Mouse (Mus musculus): ENCODE measurements at regions not wholly inside any gene's neighbourhood (a gene's known extent, or its start where the extent isn't known, plus 50 kb on each side); places are given as distances from the start of the nearest gene placed in this dataset.

DNA sequence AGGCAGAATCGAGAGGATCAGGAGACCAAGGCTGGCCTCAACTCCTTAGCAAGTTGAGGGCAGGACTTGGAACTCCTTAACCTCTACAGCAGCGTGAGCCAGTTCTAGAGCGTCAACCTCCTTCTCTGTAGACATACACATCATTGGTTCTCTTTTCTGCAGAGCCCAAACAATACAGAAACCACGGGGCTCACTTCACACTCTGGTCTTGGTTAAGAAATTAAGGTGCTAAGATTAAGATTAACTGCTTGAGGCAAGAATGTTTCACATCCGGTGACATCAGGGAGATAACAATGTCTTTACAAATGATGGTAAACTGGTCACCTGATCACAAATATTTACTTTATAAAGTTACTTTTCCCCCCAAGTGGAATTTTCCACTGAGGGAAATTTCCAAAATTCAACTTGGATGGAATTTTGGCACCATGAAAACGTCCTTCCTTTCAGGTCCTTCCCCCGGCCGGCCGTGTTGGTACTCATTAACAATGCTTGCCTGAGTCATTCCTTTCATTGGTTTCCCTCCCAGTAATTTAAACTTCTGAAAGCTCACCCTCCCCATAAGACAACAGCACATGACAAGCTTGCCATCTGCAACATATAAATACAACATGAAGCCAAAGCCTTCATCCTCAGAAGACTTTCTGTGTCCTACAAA, 77.3 kb upstream of the Kdm7a start:
- Histone ChIP-seq H3K27ac (ENCODE audit: low read depth) (no peak overlapping the region), H3K9me3 (ENCODE audit: low read length) (no peaks in the 10 kb centered on the region), H3K27me3 (ENCODE audit: insufficient read depth, low read length) (no peaks in the 10 kb centered on the region), H3K4me3 (ENCODE audit: low read depth, low read length) (no peak overlapping the region), H3K9ac (replicated peaks) (no peak overlapping the region), H3K4me2 (ENCODE audit: low read depth, low read length) (no peak overlapping the region), H3K36me3 (replicated peaks; ENCODE audit: insufficient read depth, low read length) (no peaks in the 10 kb centered on the region), H3K4me1 (ENCODE audit: insufficient read depth) (peaks cover 24% of the 10 kb centered on the region)
- WGBS (ENCODE audit: insufficient replicate concordance), result 71% methylated on average over 9 of the region's 9 CpGs
- TF ChIP-seq EP300 (IDR thresholded peaks at IDR 0.05; ENCODE audit: low read depth) (no peak), CTCF (IDR thresholded peaks at IDR 0.05; ENCODE audit: low read depth) (no peak)
- no peak for ATAC-seq
- DNase-seq, result no peak

DNA sequence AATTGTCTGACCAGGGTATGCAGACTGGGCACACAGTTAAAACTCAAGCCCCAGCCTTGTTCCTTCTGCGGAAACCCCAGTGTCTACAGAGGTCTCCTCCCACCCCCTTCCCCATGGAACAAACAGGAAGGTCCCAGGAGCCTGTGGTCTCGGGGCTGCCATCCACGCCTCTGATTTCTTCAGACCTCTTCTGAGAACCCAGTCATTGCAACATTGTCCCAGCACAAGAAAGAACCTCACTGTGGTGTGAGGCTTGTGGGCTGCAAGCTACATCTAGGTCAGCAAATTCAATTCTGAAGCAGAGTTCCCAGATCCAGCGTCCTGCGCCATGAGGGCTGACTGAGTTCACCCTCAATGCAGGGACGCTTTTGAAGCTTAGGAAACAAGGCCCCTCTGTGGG, 71.7 kb upstream of the Kdm7a start:
- H3K27me3 ChIP-seq (ENCODE audit: insufficient read depth, low read length), result no peaks in the 10 kb centered on the region
- ATAC-seq (peak; percentile 62; the same call in 1 of the 2 replicates), DNase-seq (peak; percentile 36)
- peak overlapping the region; percentile 60 for H3K27ac ChIP-seq (ENCODE audit: low read depth)
- no peaks in the 10 kb centered on the region for H3K4me1 ChIP-seq (ENCODE audit: insufficient read depth)
- H3K4me3 ChIP-seq (ENCODE audit: low read depth, low read length), result no peak overlapping the region
- H3K9ac ChIP-seq (replicated peaks), result no peak overlapping the region; the same call in 1 of the 2 replicates
- 0 out of 2 replicates have a peak overlapping the region, but pooled peaks have one; percentile 9 for H3K4me2 ChIP-seq (ENCODE audit: low read depth, low read length)
- no peaks in the 10 kb centered on the region for H3K9me3 ChIP-seq (ENCODE audit: low read length)
- TF ChIP-seq EP300 (IDR thresholded peaks at IDR 0.05; ENCODE audit: low read depth) (peak; percentile 66; the same call in 1 of the 2 replicates), CTCF (IDR thresholded peaks at IDR 0.05; ENCODE audit: low read depth) (no peak)
- 57% methylated on average over 6 of the region's 6 CpGs for WGBS (ENCODE audit: insufficient replicate concordance)
- H3K36me3 ChIP-seq (replicated peaks; ENCODE audit: insufficient read depth, low read length), result no peaks in the 10 kb centered on the region

DNA sequence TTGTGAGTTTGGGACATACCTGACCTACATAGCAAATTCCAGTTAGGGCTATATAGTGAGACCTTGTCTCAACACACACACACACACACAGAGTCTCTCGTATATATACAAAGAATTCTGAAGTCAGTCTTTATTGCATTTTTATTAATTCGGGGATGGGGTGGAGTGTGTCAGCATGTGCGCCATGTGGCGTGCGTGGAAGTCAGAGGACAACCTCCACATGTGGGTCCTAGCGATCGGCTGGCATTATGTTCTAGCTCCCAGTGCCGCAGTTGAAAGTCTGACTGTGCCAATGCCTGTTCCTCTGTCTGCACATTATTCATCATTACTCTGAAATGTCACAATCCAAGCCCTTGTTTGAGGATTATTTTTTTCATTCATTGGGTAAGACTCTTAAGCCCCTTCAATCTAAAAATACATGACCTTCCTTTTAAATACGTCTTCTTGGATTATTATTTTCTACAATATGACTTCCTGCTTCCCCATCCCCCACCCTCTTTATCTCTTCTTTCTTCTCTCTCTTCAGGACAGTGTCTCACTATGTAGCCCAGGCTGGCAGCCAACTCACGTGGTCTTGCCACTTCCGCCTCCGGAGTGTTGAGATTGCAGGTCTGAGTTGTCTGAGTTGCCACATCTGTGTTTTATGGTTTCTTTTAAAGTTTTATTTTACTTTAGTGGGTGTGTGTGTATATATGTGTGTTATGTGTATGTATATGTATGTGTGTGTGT, 68.3 kb upstream of the Kdm7a start:
- Histone ChIP-seq H3K27ac (ENCODE audit: low read depth) (no peak overlapping the region), H3K9ac (replicated peaks) (no peak overlapping the region), H3K36me3 (replicated peaks; ENCODE audit: insufficient read depth, low read length) (no peaks in the 10 kb centered on the region), H3K4me2 (ENCODE audit: low read depth, low read length) (no peak overlapping the region), H3K27me3 (ENCODE audit: insufficient read depth, low read length) (no peaks in the 10 kb centered on the region), H3K9me3 (ENCODE audit: low read length) (no peaks in the 10 kb centered on the region), H3K4me3 (ENCODE audit: low read depth, low read length) (no peak overlapping the region), H3K4me1 (ENCODE audit: insufficient read depth) (no peaks in the 10 kb centered on the region)
- WGBS (ENCODE audit: insufficient replicate concordance), result 74% methylated on average over 12 of the region's 12 CpGs
- TF ChIP-seq CTCF (IDR thresholded peaks at IDR 0.05; ENCODE audit: low read depth), result no peak
- TF ChIP-seq EP300 (IDR thresholded peaks at IDR 0.05; ENCODE audit: low read depth), result no peak
- DNase-seq (no peak), ATAC-seq (no peak)

DNA sequence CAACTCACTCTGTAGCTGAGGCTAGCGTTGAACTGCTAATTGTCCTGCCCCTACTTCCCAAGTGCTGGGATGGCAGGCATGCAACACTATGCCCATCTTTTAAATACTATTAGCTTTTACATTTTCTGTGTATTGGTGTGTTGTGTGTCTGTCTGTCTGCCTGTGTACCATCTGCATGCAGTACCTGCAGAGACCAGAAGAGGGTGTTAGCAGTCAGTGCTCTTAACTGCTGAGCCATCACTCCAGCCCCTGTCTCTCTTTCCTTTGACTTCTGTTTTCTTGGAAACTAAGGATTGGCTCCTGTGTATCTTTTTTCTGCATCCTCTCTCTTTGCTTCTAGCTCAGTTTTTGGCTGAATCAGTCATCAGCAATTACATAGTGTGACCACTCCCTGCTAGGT, 66.8 kb upstream of the Kdm7a start:
- Histone ChIP-seq H3K9ac (replicated peaks) (no peak overlapping the region), H3K36me3 (replicated peaks; ENCODE audit: insufficient read depth, low read length) (no peaks in the 10 kb centered on the region), H3K4me2 (ENCODE audit: low read depth, low read length) (no peak overlapping the region), H3K27me3 (ENCODE audit: insufficient read depth, low read length) (no peaks in the 10 kb centered on the region), H3K4me1 (ENCODE audit: insufficient read depth) (no peaks in the 10 kb centered on the region), H3K9me3 (ENCODE audit: low read length) (no peaks in the 10 kb centered on the region), H3K4me3 (ENCODE audit: low read depth, low read length) (no peak overlapping the region), H3K27ac (ENCODE audit: low read depth) (no peak overlapping the region)
- ATAC-seq, result no peak
- no peak for DNase-seq
- WGBS (ENCODE audit: insufficient replicate concordance), result 86% methylated on average over 1 of the region's 1 CpGs
- TF ChIP-seq CTCF (IDR thresholded peaks at IDR 0.05; ENCODE audit: low read depth) (peak; percentile 51), EP300 (IDR thresholded peaks at IDR 0.05; ENCODE audit: low read depth) (no peak)

DNA sequence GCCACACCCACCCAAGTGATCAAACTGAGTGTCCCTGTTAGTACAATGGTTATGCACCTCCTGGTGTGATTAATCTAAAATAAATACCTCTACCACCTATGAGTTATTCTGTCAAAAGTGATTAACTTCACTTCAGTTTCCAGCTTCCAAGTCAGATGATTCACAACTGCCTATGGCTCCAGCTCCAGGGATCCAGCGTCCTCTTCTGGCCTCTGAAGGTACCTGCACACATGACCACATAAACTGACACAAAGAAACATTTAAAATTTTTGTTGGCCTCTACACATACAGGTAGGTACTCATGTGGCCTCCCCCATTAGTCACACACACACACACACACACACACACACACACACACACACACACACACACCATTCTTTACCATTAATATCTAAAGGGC, 63.9 kb upstream of the Kdm7a start:
- no peak overlapping the region for H3K9ac ChIP-seq (replicated peaks)
- no peaks in the 10 kb centered on the region for H3K36me3 ChIP-seq (replicated peaks; ENCODE audit: insufficient read depth, low read length)
- DNase-seq (no peak), ATAC-seq (no peak)
- TF ChIP-seq CTCF (IDR thresholded peaks at IDR 0.05; ENCODE audit: low read depth), result peak; percentile 20; the same call in 1 of the 2 replicates
- TF ChIP-seq EP300 (IDR thresholded peaks at IDR 0.05; ENCODE audit: low read depth), result no peak
- H3K27ac ChIP-seq (ENCODE audit: low read depth), result no peak overlapping the region
- WGBS (ENCODE audit: insufficient replicate concordance), result 89% methylated on average over 1 of the region's 1 CpGs
- H3K27me3 ChIP-seq (ENCODE audit: insufficient read depth, low read length), result no peaks in the 10 kb centered on the region
- no peaks in the 10 kb centered on the region for H3K4me1 ChIP-seq (ENCODE audit: insufficient read depth)
- H3K4me2 ChIP-seq (ENCODE audit: low read depth, low read length), result no peak overlapping the region
- no peak overlapping the region for H3K4me3 ChIP-seq (ENCODE audit: low read depth, low read length)
- H3K9me3 ChIP-seq (ENCODE audit: low read length), result no peaks in the 10 kb centered on the region

DNA sequence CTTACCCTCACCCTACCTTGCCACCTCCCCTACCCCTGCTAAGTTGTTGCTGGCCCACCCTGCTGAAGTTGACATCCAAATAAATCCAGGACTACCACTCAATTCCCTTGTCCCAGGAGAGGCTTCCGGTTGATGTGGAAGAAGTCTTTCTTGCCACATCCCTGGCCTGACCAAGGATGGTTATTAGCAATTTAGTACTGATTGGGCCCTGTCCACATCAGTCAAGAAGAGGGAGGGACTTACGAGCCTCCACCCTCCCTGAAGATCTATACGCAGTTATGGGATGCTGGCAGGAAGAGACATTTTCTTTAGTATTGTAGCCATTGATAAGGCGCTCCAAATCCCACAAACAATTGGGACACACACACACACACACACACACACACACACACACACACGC, 63.1 kb upstream of the Kdm7a start:
- no peaks in the 10 kb centered on the region for H3K27me3 ChIP-seq (ENCODE audit: insufficient read depth, low read length)
- DNase-seq (no peak), ATAC-seq (no peak)
- H3K4me2 ChIP-seq (ENCODE audit: low read depth, low read length), result no peak overlapping the region
- peaks cover 6% of the 10 kb centered on the region; the same call in 1 of the 2 replicates for H3K4me1 ChIP-seq (ENCODE audit: insufficient read depth)
- no peaks in the 10 kb centered on the region for H3K36me3 ChIP-seq (replicated peaks; ENCODE audit: insufficient read depth, low read length)
- no peak for TF ChIP-seq CTCF (IDR thresholded peaks at IDR 0.05; ENCODE audit: low read depth)
- TF ChIP-seq EP300 (IDR thresholded peaks at IDR 0.05; ENCODE audit: low read depth), result no peak
- no peak overlapping the region for H3K27ac ChIP-seq (ENCODE audit: low read depth)
- no peaks in the 10 kb centered on the region for H3K9me3 ChIP-seq (ENCODE audit: low read length)
- H3K9ac ChIP-seq (replicated peaks), result no peak overlapping the region
- 62% methylated on average over 5 of the region's 5 CpGs for WGBS (ENCODE audit: insufficient replicate concordance)
- H3K4me3 ChIP-seq (ENCODE audit: low read depth, low read length), result no peak overlapping the region
